Mouse (Mus musculus): ENCODE data around the gene Bsn. TPM values are rescaled to one million over a fixed set of nuclear protein-coding genes. Genes with fewer than 3 reads are reported as not detected.

Bsn gene
- polyA plus RNA-seq, 1 experiment from 2014 or later = 2.7 TPM

GRCm38 (mm10) chr9:108067199-108067598 is 123.0 kb downstream of the Bsn start:
- ATAC-seq (ENCODE audit: insufficient number of reproducible peaks, insufficient read depth, low FRiP score, low read depth) = no peak
- Histone ChIP-seq H3K36me3 (ENCODE audit: control insufficient read depth, insufficient read depth, low read length) (peaks cover 23% of the 10 kb centered on the region), H3K4me2 (replicated peaks; ENCODE audit: low read depth, low read length) (no peak overlapping the region), H3K9ac (replicated peaks; ENCODE audit: low read depth, low read length) (no peak overlapping the region), H3K27ac (ENCODE audit: low read length) (no peak overlapping the region), H3K4me1 (ENCODE audit: control insufficient read depth, insufficient read depth, low read length) (0 out of 2 replicates have a peak, but pooled peaks cover 4% of the 10 kb centered on the region), H3K9me3 (ENCODE audit: control insufficient read depth, low read depth, low read length) (no peaks in the 10 kb centered on the region), H3K4me3 (ENCODE audit: low read depth, low read length) (no peak overlapping the region), H3K27me3 (ENCODE audit: control insufficient read depth, insufficient read depth, low read length) (no peaks in the 10 kb centered on the region)
- WGBS = 85% methylated on average over 7 of the region's 7 CpGs

GRCm38 (mm10) chr9:108065491-108066011 is 124.6 kb downstream of the Bsn start:
- WGBS = 36% methylated on average over 5 of the region's 5 CpGs
- H3K27ac ChIP-seq (ENCODE audit: low read length) = no peak overlapping the region
- H3K36me3 ChIP-seq (ENCODE audit: control insufficient read depth, insufficient read depth, low read length) = peaks cover 15% of the 10 kb centered on the region
- H3K27me3 ChIP-seq (ENCODE audit: control insufficient read depth, insufficient read depth, low read length) = no peaks in the 10 kb centered on the region
- no peaks in the 10 kb centered on the region for H3K9me3 ChIP-seq (ENCODE audit: control insufficient read depth, low read depth, low read length)
- 0 out of 2 replicates have a peak, but pooled peaks cover 4% of the 10 kb centered on the region for H3K4me1 ChIP-seq (ENCODE audit: control insufficient read depth, insufficient read depth, low read length)
- ATAC-seq (ENCODE audit: insufficient number of reproducible peaks, insufficient read depth, low FRiP score, low read depth) = no peak
- no peak overlapping the region for H3K4me3 ChIP-seq (ENCODE audit: low read depth, low read length)
- no peak overlapping the region for H3K4me2 ChIP-seq (replicated peaks; ENCODE audit: low read depth, low read length)
- H3K9ac ChIP-seq (replicated peaks; ENCODE audit: low read depth, low read length) = no peak overlapping the region

GRCm38 (mm10) chr9:108063361-108063760 is 126.8 kb downstream of the Bsn start:
- H3K27me3 ChIP-seq (ENCODE audit: control insufficient read depth, insufficient read depth, low read length) = no peaks in the 10 kb centered on the region
- H3K9ac ChIP-seq (replicated peaks; ENCODE audit: low read depth, low read length) = no peak overlapping the region
- 83% methylated on average over 12 of the region's 12 CpGs for WGBS
- H3K4me2 ChIP-seq (replicated peaks; ENCODE audit: low read depth, low read length) = no peak overlapping the region
- 0 out of 2 replicates have a peak, but pooled peaks cover 4% of the 10 kb centered on the region for H3K4me1 ChIP-seq (ENCODE audit: control insufficient read depth, insufficient read depth, low read length)
- ATAC-seq (ENCODE audit: insufficient number of reproducible peaks, insufficient read depth, low FRiP score, low read depth) = no peak
- H3K27ac ChIP-seq (ENCODE audit: low read length) = no peak overlapping the region
- no peaks in the 10 kb centered on the region for H3K9me3 ChIP-seq (ENCODE audit: control insufficient read depth, low read depth, low read length)
- peaks cover 16% of the 10 kb centered on the region for H3K36me3 ChIP-seq (ENCODE audit: control insufficient read depth, insufficient read depth, low read length)
- H3K4me3 ChIP-seq (ENCODE audit: low read depth, low read length) = no peak overlapping the region

GRCm38 (mm10) chr9:108062142-108062541 is 128.0 kb downstream of the Bsn start:
- Histone ChIP-seq H3K36me3 (ENCODE audit: control insufficient read depth, insufficient read depth, low read length) (peaks cover 16% of the 10 kb centered on the region), H3K27ac (ENCODE audit: low read length) (no peak overlapping the region), H3K4me1 (ENCODE audit: control insufficient read depth, insufficient read depth, low read length) (no peaks in the 10 kb centered on the region), H3K4me3 (ENCODE audit: low read depth, low read length) (no peak overlapping the region), H3K4me2 (replicated peaks; ENCODE audit: low read depth, low read length) (no peak overlapping the region), H3K9me3 (ENCODE audit: control insufficient read depth, low read depth, low read length) (no peaks in the 10 kb centered on the region), H3K27me3 (ENCODE audit: control insufficient read depth, insufficient read depth, low read length) (no peaks in the 10 kb centered on the region), H3K9ac (replicated peaks; ENCODE audit: low read depth, low read length) (no peak overlapping the region)
- ATAC-seq (ENCODE audit: insufficient number of reproducible peaks, insufficient read depth, low FRiP score, low read depth) = no peak
- 86% methylated on average over 3 of the region's 3 CpGs for WGBS

- Histone ChIP-seq H3K36me3 (ENCODE audit: control insufficient read depth, insufficient read depth, low read length) (peaks cover 23% of the 10 kb centered on the region), H3K27me3 (ENCODE audit: control insufficient read depth, insufficient read depth, low read length) (no peaks in the 10 kb centered on the region), H3K4me3 (ENCODE audit: low read depth, low read length) (no peak overlapping the region), H3K9ac (replicated peaks; ENCODE audit: low read depth, low read length) (no peak overlapping the region), H3K4me2 (replicated peaks; ENCODE audit: low read depth, low read length) (no peak overlapping the region), H3K27ac (ENCODE audit: low read length) (no peak overlapping the region), H3K9me3 (ENCODE audit: control insufficient read depth, low read depth, low read length) (no peaks in the 10 kb centered on the region), H3K4me1 (ENCODE audit: control insufficient read depth, insufficient read depth, low read length) (no peaks in the 10 kb centered on the region)
- WGBS = 89% methylated on average over 9 of the region's 9 CpGs
- no peak for ATAC-seq (ENCODE audit: insufficient number of reproducible peaks, insufficient read depth, low FRiP score, low read depth)
Measured at GRCm38 (mm10) chr9:108058291-108058690, 131.9 kb downstream of the Bsn start.

GRCm38 (mm10) chr9:108057262-108057562 is 133.0 kb downstream of the Bsn start:
- 81% methylated on average over 5 of the region's 5 CpGs for WGBS
- Histone ChIP-seq H3K36me3 (ENCODE audit: control insufficient read depth, insufficient read depth, low read length) (peaks cover 17% of the 10 kb centered on the region), H3K4me1 (ENCODE audit: control insufficient read depth, insufficient read depth, low read length) (no peaks in the 10 kb centered on the region), H3K4me3 (ENCODE audit: low read depth, low read length) (no peak overlapping the region), H3K9ac (replicated peaks; ENCODE audit: low read depth, low read length) (no peak overlapping the region), H3K27ac (ENCODE audit: low read length) (no peak overlapping the region), H3K27me3 (ENCODE audit: control insufficient read depth, insufficient read depth, low read length) (no peaks in the 10 kb centered on the region), H3K4me2 (replicated peaks; ENCODE audit: low read depth, low read length) (no peak overlapping the region), H3K9me3 (ENCODE audit: control insufficient read depth, low read depth, low read length) (no peaks in the 10 kb centered on the region)
- ATAC-seq (ENCODE audit: insufficient number of reproducible peaks, insufficient read depth, low FRiP score, low read depth) = no peak

- Histone ChIP-seq H3K9ac (replicated peaks; ENCODE audit: low read depth, low read length) (no peak overlapping the region), H3K36me3 (ENCODE audit: control insufficient read depth, insufficient read depth, low read length) (peaks cover 17% of the 10 kb centered on the region), H3K4me2 (replicated peaks; ENCODE audit: low read depth, low read length) (no peak overlapping the region), H3K27me3 (ENCODE audit: control insufficient read depth, insufficient read depth, low read length) (no peaks in the 10 kb centered on the region), H3K4me1 (ENCODE audit: control insufficient read depth, insufficient read depth, low read length) (no peaks in the 10 kb centered on the region), H3K4me3 (ENCODE audit: low read depth, low read length) (no peak overlapping the region), H3K27ac (ENCODE audit: low read length) (no peak overlapping the region), H3K9me3 (ENCODE audit: control insufficient read depth, low read depth, low read length) (no peaks in the 10 kb centered on the region)
- 84% methylated on average over 28 of the region's 28 CpGs for WGBS
- no peak for ATAC-seq (ENCODE audit: insufficient number of reproducible peaks, insufficient read depth, low FRiP score, low read depth)
Measured at GRCm38 (mm10) chr9:108056361-108057261, 133.6 kb downstream of the Bsn start.

- Histone ChIP-seq H3K36me3 (ENCODE audit: control insufficient read depth, insufficient read depth, low read length) (peaks cover 25% of the 10 kb centered on the region), H3K27me3 (ENCODE audit: control insufficient read depth, insufficient read depth, low read length) (no peaks in the 10 kb centered on the region), H3K9ac (replicated peaks; ENCODE audit: low read depth, low read length) (no peak overlapping the region), H3K4me1 (ENCODE audit: control insufficient read depth, insufficient read depth, low read length) (no peaks in the 10 kb centered on the region), H3K9me3 (ENCODE audit: control insufficient read depth, low read depth, low read length) (no peaks in the 10 kb centered on the region), H3K4me3 (ENCODE audit: low read depth, low read length) (no peak overlapping the region), H3K27ac (ENCODE audit: low read length) (no peak overlapping the region), H3K4me2 (replicated peaks; ENCODE audit: low read depth, low read length) (no peak overlapping the region)
- 83% methylated on average over 6 of the region's 6 CpGs for WGBS
- ATAC-seq (ENCODE audit: insufficient number of reproducible peaks, insufficient read depth, low FRiP score, low read depth) = no peak
Measured at GRCm38 (mm10) chr9:108055661-108056237, 134.4 kb downstream of the Bsn start.
